Mouse (Mus musculus) urinary bladder, postnatal 14 days (tissue): ENCODE data around the gene Numb.
"Not testable (repeated sequence)": the region's sequence is repeated elsewhere in the genome, so short reads cannot be mapped to it uniquely, and the experiment has no call there.

Experiments used
- DNase-seq: peaks from one replicate; pipeline ENCODE4 v3.0.0; 2021; ENCODE audit warnings: low spot score

The Numb gene

DNA sequence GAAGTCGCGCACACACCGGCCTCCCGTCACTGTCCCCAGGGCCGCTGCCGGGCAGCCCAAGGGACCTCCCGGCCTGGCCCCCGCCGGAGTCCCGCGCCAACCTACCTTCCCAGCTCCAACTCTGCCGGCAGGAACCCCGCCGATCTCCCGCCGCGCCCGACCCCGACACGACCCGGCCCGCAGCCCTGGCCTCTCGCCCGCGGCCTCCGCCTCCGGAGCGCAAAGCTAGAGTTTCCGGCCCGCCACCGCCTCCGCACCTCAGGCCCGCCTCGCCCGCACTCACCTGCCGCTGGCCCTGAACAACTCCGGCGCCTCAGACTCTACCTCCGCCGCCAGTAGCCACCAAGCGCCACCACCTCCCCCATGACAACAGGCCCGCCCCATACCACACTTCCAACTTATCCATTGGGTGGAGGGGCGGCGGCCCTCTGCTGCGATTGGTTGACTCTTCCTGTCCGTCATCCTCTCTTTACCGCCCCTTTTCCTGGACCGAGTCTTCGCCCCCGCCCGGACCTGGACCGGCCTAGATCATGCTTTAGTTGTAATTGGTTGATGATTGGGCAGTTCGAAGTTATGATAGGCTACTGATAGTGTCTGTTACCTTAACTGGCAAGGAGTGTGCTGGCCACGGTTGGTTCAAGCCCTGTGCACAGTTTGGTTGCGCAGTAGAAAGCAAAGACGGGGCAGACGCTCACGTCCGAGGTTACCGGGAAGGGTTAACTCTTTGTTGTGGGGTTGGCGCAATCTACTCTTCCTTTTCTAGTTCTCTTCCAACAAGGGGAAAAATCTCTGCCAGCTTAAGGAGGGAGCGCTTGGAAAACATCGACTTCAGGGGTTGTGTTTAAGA, at the start of gene Numb:
Numb (minus strand) TSS at position 400 of the 847 bp plus-strand sequence.
- peak; percentile 98 for DNase-seq

DNA sequence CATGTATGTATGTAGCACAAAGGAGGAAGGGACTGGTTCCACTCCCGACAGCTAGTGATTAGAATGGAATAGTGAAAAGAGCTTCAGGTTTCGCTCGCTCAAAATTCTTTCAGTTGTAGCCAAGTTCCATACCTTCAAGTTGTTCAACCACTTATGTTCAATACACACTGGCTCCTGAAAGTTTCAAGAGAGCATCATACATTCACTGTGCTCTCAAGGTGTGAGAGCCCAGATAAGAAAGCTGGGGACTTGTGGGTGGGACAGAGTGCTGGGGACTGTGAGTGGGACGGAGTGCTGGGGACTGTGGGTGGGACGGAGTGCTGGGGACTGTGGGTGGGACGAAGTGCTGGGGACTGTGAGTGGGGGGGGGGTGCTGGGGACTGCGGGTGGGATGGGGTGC, 43.5 kb upstream of the Numb start:
- DNase-seq, result no peak

DNA sequence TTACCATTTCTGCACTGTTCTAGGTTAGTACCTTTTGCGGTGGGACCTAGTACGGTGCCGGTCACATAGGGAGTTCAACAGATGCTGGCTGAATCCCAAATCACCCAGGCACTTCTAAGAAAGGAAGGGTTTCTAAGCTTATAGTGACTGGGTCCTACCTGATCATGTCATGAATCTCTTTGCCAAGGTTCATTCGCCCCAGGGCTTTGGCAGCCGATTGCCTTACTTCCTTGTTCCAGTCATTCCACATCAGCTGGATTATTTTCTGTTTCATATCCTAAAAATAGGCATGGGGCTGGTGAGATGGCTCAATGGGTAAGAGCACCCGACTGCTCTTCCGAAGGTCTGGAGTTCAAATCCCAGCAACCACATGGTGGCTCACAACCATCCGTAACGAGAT, 36.5 kb upstream of the Numb start:
- peak; percentile 49 for DNase-seq

DNA sequence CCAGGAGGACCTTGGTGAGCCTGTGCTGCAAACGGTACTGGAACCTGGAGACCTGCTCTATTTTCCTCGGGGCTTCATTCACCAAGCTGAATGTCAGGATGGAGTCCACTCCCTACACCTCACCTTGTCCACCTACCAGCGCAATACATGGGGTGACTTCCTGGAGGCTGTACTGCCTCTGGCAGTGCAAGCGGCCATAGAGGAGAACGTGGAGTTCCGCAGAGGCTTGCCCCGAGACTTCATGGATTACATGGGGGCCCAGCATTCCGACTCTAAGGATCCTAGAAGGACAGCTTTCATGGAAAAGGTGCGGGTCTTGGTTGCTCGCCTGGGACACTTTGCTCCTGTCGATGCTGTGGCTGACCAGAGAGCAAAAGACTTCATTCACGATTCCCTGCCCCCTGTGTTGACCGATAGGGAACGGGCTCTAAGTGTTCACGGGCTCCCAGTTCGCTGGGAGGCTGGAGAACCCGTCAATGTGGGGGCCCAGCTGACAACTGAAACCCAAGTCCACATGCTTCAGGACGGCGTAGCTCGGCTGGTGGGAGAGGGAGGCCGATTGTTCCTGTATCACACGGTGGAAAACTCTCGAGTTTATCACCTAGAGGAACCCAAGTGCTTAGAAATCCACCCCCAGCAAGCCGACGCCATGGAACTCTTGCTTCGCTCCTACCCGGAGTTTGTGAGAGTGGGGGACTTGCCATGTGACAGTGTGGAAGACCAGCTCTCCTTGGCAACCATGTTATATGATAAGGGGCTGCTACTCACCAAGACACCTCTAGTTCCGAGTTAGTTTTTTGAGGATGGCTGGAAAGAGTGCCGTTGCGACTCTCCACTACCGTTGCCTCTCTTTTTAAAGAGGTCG, 30.2 kb upstream of the Numb start:
- no peak for DNase-seq

DNA sequence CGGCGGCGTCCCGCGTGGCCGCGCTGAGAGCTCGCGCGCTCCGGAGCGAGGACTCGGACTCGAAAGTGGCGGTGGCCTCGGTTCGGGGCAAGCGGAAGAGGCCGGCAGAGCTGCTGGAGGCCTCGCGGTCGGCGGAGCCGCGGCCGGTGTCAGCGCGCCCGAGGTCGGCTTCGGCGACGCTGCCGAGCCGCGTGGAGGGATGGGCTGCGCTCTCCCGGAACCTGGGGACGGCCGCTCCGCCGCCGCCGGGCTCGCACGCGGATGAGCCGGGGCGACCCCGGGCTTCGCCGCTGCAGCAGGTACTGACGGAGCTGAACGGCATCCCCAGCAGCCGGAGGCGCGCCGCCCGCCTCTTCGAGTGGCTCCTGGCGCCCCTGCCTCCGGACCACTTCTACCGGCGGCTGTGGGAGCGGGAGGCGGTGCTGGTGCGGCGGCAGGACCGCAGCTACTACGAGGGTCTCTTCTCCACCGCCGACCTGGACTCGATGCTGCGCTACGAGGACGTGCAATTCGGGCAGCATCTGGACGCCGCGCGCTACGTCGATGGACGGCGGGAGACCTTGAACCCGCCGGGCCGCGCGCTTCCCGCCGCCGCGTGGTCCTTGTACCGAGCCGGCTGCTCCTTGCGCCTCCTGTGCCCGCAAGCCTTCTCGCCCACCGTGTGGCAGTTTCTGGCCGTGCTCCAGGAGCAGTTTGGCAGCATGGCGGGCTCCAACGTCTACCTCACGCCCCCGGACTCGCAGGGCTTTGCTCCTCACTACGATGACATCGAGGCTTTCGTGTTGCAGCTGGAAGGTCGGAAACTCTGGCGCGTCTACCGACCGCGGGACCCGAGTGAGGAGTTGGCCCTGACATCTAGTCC, 29.3 kb upstream of the Numb start:
- DNase-seq, result peak; percentile 20

DNA sequence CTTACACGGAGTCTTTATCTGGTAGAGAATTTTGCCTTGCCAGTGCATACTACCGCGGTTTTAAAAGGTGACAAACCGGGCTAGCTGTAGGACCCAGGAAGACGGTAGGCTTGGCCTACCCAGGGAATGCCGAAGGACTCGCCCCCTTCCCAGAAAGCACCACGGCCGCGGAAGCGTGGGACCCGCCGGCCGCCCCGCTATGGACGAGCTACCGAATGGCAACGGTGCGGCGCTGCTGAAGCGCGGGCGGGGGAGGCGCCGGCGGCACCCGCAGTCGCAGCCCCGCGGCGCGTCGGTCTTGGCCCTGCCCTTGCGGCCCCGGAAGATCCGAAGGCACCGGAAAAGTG, 28.7 kb upstream of the Numb start, which contains the start of gene Riox1:
Riox1 (plus strand) TSS at position 116 of the 347 bp plus-strand sequence.
- peak; percentile 81 for DNase-seq

DNA sequence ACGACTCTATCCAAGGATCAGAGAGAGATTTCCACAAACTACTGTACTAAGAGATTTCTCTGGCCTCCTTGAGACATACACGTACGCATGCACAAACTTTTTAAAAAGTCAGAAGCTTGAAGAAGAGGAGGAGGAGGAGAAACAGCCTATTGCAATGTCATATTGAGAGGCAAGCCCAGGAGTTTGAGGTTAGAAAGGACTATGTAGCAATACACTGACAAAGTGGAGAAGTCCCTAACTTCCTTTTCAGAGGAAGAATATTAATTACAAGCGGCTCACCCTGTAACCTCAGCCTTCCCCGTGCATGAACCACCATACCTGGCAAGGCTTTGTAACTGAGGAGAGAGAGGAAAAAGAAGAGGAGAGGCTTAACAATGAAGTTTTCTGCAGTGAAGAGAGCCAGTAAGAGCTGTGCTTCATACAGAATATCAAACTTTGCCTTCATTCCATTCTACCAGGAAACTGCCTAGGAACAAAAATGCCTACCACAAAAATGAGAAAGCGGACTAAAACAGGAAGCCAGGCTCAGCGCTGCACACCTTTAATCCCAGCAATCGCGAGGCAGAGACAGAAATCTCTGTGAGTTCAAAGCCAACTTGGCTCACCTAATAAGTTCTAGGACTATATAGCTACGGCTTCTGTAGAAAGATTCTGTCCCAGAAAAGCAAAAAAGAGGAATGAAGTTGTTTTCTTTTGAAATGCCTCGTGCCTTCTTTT, 28.2 kb upstream of the Numb start:
- DNase-seq, result no peak

DNA sequence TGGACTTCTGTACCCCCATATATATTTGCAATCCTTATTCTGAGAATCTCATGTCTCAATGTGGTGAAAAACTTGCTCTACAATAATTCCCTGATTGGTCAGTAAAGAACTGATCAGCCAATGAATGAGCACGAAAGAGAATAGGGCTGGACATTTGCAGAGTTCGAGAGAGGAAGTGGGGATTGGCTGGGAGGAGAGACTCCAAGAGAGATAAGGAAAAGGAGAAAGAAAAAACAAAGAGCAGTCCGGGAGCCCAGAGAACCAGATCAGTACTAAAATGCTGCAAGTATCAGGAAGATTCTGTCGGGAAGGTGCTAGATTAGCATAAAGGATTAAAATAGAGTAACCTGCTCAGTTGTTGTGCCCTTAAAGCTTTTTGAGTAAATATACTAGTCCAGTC, 27.3 kb upstream of the Numb start:
- DNase-seq, result no peak

DNA sequence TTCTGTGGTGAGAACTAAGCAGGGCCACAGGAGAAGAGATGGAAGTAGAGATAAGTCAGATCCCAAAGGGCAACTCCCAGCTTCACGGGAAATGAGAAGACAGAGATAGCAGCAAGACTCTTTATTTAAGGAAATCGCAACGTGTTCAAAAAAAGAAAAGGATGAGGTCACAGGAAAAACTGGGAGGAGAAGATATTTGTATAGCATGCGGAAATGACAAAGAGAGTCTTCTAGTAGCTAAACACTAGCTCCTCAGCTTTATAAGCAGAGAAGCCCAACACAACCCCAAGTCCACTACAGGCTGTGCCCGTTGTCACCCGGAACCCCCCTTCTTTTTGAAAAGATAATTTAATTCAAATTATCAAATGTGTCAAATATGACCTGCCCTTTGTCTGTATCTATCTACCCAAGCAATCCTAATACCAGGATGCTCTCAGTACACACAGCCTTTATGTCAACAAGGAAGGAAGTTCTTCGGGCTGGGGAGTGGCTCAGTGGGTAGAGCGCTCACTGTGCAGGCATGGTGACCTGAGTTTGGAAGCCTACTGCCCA, 25.6 kb upstream of the Numb start:
- DNase-seq, result no peak

DNA sequence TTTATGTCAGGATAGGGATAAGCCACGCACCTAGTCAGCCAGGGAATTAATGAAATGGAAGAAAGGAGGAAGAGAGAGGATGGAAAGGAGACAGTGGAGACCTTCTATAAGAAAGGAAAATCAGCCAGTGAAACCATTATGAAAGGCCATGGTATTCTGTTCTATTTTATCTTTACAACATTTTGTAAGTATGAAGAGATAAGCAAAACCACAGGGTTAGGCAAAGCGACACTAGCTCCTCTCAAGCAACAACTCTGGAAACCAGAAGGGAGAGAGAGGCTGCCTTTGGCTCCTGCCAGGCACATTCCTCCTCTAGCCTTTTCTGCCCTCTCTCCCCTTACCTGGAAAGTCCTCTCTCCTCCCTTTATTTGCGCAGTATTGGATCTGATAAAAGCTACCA, 20.2 kb upstream of the Numb start:
- no peak for DNase-seq

DNA sequence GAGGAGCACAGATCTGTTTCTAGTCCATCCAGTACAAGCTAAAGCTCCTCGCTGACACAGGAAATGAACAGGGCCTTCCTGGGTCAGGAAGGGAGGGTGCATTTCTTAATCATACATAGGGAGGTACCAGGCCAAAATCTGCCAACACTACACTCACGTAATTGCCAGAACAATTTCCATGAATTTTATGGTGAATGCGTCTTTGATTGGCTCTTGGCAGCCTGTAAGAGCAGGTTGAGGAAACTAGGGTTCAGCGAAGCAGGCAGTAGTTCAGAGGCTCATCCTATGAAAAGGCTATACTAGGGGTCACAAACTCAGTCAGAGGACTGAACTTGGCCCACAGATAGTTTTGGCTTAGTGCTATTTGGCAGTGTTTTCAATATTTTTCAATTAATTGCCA, 18.3 kb upstream of the Numb start:
- no peak for DNase-seq

DNA sequence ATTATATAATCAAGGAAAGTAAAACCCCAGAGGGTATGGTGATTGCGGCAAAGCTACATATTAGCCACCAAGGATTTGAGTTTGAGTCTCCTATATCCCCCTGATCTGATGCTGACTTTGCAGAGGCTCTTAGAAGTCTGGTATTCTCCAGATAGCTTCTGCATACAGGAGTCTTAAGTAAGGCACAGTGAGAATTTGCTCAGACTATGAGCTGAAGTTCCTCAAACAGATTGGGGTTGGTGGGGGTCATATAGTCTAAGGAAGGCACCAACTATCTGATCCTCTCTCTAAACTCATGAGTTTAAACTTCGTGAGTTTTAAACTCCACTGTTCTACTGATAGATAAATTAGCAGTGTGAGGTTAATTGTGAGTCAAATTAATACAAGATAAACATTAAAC, 17.6 kb upstream of the Numb start:
- DNase-seq, result no peak

DNA sequence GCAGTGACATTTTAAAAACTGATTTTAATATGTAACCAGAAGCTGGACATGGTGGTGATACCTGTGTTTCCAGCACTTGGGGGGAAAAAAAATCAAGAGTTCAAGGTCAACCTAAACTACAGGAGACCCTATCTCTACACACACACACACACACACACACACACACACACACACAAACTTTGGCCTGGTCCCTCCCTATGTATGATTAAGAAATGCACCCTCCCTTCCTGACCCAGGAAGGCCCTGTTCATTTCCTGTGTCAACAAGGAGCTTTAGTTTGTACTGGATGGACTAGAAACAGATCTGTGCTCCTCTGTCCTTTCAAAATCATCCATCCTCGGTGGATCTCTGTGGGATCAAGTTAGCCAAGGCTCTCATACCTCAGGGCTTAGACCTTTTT, 16.9 kb upstream of the Numb start:
- DNase-seq, result not testable (repeated sequence)

DNA sequence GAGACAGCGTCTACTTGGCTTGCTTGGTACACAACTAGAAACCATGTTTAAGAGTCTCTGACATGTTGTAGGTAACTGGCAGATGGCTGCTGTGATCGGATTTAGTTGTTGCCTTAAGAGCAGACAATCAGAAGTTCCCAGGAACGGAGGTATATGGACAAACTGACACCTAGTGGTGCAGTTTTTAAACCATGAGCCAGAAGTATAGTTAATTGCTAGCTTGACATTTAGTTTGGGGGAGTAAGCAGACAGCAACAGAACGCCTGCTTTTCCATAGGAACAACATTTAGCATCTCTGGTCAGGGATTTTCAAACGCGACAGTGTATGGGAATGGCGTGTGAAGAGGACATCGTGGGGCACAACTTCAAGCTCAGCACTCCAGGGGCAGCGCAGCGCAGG, 15.9 kb upstream of the Numb start:
- DNase-seq, result no peak

DNA sequence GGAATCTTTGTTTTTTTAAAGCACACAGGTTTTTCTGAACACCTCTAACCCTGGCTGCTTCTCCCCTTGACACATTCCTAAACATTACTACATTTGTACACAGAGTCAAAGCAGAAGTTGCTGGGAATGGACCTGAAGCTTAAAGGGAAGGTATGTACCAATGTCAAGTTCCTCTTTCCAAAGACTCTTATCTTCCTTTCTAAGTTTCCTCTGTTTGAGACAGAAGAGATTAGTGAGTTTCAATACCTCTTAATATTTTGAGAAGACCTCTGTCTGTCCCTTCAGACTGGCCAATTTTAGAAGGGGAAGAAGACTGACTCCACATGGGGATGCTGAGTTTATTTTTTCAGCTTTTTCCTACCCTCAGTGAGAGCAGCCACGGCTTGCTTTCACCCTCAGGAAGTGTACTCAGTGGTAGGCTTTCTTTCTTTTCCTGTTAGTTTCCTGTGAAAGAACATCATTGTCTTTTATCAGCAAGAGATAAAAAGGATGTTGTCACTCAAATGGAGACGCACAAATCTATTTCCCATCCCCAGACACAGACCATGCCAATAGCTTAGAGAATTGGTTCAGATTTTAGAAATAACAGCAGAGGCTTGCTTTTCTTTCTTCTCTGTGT, 7.6 kb upstream of the Numb start:
- DNase-seq, result no peak

DNA sequence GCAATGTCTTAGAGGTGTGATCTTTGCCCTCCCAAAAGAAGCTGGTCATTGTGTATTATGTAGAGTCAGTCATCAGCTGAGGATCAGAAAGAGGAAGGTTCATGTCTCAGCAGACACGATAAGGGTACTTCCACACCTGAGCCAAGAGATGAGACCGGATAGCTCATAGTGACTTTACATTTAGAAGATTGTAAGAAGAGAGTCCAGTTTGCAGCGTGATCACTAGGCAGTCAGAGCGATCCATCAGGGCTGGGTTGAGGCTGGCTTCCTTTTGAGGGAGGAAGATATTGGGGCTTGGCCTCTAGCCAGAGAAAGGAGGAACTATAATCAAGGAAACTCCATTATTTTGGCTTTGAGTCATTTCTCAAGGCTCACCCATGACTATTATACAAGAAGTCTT, 6.0 kb upstream of the Numb start:
- peak; percentile 37 for DNase-seq

DNA sequence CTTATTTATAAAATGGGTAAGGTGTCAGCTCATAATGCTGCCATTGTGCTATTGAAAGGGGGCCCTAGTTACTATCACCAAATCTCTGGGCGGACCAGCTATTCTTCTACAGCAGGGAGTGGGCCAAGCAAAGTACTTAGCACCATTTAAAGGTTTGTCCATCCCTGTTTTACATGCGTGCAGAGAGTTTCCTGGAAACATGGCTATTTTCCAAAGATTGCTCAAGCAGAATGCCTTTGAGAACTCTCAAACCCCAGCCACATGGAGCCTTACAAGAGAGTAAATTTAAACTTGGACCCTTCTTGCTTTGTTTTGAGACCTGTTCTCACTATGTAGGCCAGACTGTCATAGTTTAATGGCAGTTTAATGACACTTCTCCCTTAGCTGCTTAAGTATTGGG, 4.3 kb upstream of the Numb start:
- DNase-seq, result no peak

DNA sequence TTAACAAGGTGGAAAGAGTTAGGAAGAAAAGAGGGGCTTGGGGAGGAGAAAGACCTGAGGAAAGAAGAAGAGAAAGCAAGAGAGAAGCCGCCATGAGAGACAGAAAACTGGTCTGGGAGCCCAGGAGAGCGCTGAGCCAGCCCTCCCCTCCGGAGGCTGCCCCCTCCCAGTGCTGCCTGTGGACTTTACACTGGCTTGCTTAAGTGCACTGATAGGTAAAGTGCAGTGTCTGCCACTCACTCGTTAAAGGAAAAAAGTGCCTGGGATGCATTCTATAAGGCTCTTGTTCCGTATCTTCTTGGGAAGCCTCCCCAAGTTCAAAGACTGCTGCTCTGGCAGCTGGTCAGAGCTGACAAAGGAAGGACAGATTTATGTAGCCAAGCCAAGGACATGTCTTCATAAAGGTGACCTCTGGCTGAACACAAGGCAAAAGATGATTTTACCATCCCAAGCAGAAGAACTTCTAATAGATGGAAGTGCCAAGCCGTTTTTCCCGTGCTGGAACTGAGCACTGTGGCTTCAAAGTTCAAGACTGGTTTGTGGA, 3.5 kb upstream of the Numb start:
- DNase-seq, result no peak

DNA sequence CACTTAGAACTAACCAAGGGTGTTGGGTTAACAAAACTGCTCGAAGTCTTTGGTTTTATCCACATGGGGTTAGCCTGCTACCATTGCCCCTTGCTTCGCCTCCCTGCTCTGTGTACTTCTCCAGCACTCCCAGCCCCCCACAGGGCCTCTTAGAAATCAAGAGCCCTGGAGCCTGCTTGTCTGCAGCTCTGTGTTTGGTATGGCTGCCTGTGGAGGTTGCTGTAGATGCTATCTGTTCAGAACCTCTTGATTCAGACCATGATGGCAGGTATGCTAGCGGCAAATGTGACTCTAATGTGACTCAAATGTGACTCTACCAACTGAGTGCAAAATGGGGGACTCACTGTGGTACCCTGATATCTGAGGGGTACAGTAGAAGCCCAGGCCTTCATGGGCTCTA, 2.6 kb upstream of the Numb start:
- no peak for DNase-seq

DNA sequence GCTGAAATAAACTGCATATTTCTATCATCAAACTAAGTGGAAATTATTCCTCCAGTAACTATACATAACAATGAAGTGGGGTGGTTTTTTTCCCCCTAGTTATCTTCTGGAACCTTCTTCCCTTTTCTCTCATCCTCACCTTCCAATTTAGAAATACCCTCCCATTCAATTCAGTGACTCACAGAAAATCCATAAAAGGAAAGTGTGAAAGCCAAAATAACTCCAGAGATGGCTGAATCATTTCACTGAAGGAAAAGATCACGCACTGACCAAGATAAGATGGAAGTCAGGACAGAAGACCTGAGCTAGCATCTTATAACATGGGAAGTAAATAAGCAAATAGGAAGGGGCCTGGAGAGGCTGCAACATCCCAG, 1.7 kb upstream of the Numb start:
- DNase-seq, result no peak
